Mouse (Mus musculus) spleen, postnatal 14 days (tissue): ENCODE measurements around the gene Kbtbd12.

Source experiments
- DNase-seq, 2 experiments: peaks; one replicate each; pipeline ENCODE4 v3.0.0; 2021 to 2022; ENCODE audit warnings: low spot score in 2 of 2

Kbtbd12 gene

DNA sequence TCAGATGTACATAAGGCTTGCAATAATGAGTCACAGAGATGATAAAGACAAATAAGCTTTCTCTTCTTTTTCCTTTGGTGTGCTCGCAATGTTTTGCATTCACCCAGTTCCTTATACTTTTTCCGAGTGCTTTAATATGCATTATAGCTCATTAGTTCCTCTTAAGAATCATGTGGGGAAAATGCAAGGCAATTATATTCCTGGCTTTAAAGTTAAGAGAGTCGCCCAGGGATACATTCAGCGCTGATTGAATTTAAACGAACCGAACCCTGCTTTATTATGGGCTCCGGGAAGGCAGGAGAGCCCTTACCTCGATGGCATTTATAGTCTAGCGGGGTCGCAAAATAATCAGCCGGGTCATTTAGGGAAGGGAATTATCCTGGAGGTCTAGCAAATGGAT lies 10.8 kb downstream of the Kbtbd12 start:
- DNase-seq, result no peak

DNA sequence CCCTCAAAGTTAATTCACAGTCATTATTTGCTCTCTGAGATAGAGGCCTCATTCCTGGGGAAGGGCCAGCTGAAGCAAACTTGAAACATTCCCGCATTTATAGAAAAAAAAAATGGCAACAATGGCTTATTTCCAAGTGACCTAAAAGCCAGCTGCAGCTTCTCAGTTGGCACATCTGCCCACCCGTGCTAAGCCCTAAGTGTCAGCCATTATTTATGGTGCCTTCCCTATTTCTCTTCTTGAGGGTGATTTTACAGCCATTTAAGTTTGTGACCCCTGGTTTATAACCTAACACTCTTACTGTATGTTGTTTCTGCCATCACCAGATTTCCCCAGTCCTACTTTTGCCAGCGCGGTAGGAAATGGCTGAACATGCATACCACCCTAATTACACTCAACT lies 11.3 kb downstream of the Kbtbd12 start:
- DNase-seq, result no peak

DNA sequence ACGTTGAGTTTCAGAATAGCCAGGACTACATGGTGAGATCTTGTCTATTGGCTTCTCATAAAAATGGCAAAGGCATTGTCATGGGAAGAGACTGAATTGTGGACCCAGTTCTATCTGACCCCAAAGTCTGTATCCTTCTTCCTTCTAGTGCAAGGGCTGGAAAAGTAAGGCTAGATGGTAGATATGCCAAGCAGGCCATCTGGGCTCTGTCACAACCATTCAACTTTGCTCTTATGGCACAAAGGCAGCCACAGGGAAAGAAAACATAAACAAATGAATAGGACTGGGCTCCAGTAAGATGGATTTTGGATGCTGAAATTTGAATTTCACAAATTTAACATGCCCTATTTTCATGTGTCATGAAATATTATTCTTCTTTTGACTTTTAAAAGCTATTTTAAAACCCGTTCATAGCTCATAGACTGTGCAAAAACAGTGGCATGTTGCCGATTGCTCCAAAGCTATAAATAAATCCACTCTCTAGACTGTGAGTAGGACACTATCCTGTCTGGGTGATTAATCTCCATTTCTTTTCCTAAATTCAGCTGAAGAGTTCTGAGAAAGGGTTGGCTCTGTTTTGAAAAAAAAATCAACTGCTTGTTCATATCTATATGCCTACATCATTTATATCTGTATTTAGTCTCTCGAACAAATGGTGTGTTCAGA lies 15.8 kb downstream of the Kbtbd12 start:
- no peak for DNase-seq

DNA sequence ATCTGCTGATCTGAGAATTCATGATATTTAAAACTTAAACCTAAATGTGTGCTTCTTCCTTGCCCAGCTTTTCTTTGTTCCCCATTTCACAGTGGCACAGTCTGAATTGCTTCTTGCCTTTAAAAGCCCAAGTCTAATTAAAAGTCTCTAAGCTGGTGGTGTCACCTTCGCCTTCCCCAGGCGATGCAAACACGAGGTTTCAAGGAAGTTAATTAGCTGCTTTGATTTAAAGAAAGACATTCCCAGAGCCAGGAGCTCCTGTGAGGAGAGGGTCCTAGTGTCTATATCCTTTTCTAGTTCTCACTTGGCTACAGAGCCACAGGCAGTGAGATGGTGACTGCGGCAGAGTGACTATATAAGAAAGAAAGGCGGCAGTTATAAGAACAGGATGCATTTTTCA lies 18.2 kb downstream of the Kbtbd12 start:
- DNase-seq, result no peak

DNA sequence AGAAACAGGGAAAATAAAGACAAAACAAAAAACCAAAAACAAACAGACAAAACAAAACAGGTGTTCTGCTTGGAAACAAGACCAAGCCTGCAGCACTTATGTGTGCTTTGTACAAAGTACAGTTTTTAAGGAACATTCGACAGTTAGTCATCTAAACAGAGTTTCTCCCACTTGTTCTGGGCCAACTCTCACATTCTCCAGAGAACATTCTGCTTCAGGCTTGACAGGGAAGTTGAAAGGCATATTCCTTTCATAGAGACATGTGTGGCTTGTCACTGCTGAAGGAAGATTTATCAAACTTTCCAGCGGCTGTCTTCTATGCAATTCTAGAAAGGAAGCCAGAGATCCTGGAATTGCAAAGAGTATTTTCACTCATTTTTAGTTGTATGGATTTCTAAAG lies 22.4 kb downstream of the Kbtbd12 start:
- no peak for DNase-seq

DNA sequence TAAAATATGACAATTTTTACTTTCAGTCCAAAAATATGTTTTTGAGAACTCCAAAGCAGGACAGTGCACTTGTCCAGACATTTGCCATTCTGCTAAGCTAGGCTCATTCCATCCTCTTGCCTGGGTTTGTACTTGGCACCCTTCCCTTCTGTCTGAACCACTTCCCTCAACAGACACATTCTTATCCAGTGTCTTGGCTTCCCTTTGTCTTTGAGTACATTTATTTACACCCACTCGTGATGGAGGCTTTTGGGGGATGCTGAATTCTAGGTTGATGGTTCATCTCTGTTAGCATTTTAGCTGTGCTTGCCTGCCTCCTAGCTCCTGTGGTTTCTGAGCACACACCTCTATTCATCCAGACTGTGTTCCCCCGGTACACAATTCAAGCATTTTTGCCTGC lies 31.3 kb downstream of the Kbtbd12 start:
- DNase-seq, result no peak

DNA sequence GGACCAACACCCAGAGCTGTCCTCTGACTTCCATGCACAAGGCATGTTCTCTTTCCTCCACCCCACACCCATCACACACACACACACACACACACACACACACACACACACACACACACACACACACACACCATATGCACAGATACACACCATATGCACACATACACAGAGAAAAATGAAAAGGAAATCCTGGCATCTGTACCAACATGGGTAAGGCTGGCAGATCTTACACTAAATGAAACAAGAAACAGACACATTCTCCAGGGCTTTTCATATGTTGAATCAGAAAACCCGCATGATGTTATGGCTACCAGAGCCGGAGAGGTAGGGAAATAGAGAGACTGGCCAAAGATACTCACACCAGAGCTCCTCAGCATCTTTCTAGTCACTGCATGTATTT lies 32.0 kb downstream of the Kbtbd12 start:
- DNase-seq, result no peak

DNA sequence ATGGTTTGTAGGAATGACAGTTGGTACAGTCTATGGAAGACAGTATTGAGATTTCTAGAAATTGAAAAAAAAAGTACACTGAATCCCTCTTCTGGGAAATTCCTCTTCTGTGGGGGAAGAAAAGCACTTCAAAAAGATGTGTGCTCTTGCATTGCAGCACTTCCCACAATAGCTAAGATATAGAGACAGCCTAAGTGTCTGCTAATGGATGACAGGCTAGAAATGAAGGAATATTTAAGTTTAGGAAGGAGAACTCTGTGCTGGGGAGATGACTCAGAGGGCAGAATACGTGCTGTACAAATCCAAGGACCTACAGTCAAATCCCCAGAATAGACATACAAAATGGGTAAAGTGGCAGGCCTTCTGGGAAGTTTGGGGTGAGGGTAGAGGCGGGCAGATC lies 32.5 kb downstream of the Kbtbd12 start:
- DNase-seq, result no peak

DNA sequence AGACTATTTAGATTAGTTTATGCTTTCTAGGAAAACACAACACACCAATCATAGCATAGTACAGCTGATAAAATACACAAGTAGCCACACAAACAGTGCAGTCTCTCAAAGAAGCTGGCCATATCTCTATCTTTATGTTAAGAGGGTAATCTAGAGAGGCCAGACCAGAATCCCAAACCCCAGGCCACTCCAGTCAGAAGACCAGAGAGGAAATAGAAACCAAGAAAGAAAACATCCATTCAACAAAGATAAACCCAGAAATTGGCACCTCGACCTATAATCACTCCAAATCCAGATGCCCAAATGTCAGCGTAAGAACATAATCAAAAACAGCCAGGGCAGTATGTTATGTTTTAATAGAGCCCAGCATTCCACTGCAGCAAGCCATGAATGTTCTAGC lies 41.6 kb downstream of the Kbtbd12 start:
- DNase-seq, result no peak

DNA sequence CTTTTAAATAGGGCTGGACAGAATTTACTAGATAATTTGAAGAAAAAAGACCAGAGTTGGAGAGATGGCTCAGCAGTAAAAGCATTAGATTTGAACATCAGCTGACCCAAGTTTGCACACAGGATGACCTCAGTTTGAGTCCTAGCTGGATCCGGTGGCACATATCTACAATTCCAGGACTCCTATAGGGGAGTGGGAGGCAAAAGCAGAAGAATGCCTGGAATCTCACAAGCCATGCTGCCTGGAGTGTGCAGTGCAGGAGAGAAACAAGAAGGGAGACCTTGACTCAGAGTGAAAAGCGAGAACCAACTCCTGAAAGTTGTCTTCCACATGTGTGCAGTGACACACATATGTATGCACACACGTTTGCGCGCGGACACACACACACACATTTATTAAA lies 45.4 kb downstream of the Kbtbd12 start:
- no peak for DNase-seq

DNA sequence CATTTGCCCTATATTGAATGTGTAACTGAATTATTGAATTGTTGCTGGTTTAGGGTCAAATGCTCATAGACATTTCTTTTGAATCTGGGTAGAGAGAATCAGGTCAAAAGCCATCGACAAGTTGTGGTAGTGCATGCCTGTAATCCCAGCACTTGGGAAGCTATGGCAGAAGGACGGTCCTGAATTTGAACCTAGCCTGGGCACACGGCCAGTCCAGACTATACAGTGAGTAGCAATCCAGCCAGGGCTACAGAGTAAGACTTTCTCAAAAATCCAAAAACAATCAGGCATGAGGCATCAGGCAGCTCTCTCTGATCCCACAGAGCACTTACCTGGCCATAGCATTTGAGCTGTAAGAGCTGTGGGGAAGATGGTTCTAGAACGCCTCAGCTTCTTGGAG lies 47.5 kb downstream of the Kbtbd12 start:
- DNase-seq, result no peak

DNA sequence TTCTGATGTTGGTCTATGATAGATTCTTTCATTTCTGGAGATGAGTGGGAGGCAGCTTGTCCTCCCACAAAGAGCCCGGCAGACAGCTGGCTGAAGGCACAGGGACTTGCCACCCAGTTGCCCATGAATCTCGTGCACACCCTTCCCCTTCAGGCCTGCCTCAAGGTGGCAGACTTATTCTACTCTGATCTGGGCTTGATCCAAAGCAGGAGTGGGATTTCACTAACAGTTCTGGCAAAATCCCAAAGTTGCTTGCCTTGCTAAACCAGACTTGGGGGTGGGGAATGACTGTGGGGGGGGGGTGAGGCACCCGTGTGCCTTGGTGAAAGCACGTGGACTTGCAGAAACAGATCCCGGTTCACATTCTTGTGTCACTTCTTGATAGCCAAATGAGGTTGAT lies 48.2 kb downstream of the Kbtbd12 start:
- DNase-seq, result no peak

DNA sequence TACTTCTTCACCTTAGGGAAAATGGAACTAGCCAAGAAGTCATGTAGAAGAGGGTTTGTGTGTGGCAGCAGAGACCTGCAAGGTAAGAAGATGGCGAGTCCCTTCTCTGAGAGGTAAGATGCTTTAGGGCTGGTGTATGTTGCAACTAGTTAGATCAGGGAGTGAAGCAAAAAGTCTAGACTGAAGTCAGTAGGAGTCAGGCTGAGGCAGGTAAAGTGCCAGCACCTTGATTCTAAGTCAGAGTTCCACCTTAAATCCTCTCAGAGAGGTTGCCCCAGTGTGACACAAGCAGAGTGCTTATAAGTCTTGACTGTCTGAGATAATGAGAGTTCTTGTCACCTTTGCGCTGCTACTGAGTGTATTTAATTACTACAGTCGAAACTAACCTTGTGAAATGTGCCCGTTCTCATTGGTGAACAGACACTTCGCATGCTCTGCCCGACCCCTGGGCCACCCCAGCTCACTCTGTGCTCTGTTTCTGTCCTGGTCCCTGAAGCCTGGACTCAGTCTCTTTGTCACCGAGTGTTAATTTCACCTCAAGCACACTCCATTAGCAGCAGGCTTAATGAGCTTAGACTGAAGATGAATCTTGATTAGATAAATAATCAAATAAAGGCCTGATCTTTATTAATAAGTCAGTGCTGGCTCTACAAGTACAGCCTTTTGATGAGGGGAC lies 49.0 kb downstream of the Kbtbd12 start:
- DNase-seq, result no peak

DNA sequence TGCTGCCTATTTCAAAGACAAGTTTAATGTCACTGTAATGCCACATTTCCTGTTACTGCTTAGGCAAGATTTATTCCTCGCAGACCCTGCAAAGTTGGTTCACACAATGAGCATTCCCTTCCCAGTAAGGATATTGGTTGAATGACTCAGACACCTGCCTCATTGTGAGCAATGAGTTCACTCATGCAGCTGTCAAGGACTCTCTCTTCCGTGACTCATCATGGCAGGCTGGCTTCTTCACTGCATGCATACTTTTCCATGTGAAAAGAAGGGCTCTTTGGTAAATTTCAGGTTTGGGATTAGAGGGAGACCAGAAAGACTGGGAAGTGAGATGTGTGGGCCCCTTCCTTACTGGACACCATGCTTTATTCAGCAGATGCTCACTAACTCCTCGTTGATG lies 50.7 kb downstream of the Kbtbd12 start:
- DNase-seq, result no peak

DNA sequence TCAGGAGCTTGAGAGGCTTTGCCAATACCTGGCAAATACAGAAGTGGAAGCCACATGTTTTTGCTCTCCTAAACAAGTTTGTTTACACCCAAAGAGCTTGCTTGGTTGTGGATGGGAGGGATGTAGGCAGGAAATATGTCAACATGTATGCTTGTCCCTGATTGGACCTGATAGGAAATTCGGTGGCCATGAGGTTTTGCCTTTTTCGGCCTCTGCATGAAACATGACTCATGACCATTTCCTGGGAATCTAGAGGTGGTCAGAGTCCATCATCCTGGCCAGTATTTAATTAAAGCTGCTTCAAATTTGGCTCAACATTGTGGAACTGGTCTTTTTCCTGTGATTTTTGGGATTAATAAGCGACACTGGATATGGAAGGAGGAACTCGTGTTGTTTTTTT lies 53.8 kb downstream of the Kbtbd12 start:
- no peak for DNase-seq

DNA sequence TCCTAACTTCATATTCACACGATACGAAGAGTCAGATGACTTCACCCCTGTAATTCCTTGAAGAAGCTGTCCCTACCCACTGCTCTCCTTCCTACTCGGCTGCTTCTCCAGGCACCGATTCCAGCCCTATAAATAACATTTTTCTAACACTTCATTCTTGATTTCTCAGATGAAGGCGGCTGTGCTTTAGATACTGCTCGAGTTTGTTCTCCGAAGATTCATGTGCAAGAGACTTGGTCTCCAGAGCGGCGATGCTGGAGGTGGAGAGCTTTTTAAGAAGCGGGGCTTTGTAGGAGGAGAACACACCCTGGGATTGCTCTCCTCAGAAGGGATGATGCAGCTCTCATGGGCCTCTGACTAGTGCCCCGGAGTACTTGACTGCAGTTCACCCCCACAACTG lies 61.3 kb downstream of the Kbtbd12 start:
- no peak for DNase-seq

DNA sequence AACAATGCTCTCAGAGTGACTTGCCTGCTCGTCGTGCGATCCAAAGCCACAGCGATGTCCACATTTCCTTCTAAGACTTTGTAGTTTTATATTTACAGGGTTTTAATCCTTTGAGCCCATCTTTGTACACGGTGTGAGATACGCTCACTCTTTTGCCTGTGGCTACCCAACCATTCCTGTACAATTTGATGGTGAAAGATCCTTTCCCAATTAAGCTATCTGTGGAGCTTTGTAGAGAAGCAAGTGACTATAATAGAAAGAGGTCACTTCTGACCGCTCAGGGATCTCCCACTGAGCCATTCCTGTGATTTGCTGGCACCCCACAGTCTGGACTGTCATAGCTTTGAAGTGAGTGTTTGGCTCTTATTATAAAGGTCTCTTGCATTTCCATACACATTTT lies 71.1 kb downstream of the Kbtbd12 start:
- DNase-seq, result no peak

DNA sequence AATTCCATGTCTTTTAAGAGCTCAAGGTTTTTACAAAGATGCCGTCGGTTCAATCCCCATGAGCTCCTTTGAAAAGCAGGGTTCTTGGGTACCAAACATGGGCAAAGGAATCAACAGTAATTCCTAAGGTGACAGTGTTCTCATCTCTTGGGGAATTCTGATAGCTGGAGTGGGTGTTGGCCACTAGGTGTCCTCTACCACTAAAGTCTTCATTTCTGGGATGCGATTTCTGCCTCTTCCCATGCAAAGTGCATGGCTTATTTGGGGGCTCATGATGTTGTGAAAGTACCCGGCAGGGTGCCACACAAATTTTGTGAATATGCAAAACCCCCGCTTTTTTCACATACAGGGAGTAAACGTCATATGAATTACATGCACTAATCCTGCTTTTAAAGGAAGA lies 72.7 kb downstream of the Kbtbd12 start:
- DNase-seq, result no peak

DNA sequence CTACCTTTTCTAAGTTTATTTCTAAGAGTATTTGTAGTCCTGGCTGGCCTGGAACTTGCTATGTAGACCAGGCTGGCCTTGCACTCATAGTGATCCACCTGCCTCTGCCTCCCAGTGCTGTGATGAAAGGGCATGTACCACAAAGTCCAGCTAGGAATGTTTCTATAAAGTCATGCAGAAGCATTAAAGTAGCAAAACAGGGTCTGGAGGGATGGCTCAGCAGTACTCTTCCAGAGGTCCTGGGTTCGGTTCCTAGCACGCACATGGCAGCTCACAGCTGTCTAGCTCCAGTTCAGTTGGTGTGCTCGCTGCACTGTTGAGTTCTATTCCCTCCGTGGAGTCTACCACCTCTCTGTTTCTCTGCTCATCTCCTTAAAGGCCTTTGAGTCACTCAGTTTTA lies 77.6 kb downstream of the Kbtbd12 start:
- no peak for DNase-seq

DNA sequence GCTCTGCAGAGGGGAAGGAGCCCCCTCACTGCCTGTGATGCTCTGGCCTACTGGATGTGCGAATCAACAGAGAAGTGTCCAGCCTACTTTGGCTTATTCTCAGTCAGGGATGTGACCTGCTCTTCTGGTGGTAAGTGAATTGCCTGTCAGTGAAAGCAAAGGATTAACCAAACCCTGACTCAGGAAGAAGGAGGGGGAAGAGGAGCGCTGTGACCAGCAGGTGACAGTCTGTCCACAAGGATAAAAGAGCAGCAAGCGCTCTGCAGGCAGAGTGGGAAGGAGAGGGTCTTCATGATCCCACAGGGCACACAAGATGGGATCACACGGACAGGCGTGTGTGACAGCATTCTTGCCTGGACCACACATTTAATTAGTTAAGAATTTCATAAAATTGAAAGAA lies 78.1 kb downstream of the Kbtbd12 start:
- DNase-seq, result no peak

DNA sequence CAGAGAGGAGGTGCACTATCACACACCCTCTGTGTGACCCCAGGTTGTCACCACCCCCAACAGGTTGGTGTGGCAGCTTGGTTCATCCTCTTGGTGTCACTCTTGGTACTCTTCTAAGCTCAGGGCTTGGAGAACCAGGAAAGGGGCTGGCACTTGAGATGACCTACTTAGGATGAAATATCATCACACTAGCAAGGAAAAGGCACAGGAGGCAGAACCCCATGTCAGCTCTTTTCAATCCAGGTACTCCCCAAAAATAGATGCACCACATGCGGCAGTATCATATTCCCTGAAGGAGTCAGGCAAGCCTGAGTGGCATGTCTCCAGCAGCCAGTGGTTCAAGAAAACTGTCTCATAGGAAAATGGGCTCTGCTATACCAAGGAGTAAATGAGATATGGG lies 79.7 kb downstream of the Kbtbd12 start:
- no peak for DNase-seq

DNA sequence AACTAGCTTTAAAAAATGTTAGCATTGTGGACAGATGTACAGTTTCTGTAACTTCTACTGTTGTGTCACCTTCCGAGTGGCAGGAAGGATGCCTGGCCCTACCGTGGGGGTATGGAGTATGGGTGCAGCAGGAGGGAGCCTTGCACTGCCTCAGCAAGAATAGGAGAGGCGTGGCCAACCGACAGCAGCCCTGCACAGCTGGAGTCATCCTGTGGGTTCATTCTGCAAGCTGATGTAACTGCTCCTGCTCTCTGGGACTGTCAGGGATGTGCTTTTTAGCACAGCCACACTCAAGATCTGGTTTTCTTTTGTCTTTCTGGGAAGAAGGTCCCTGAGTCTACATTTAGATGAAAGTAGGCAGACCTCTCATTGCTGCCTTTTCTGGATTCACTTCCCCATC lies 80.2 kb downstream of the Kbtbd12 start:
- DNase-seq, result no peak

DNA sequence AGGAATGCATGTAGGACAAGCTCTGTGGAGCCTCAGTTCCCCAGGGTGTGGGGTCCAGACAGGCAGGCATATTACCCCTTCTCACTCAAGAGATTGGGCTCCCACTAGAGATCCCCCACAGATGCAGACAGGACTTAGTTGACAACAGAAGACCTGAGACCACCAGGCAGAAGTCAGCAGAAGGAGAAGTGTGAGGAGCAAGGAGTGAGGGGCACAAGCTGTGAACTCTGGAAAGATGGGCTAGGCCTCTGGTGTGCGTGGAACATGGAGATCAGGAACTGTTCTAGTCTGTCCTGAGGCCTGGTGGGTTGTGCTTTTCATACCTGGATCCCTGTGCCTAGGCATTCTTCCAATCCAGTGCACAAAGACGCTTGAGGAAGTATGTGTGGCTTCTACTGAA lies 87.8 kb downstream of the Kbtbd12 start:
- DNase-seq, result no peak
